Mouse (Mus musculus): Measurements from ENCODE around the gene Ly6g6c.

DNA sequence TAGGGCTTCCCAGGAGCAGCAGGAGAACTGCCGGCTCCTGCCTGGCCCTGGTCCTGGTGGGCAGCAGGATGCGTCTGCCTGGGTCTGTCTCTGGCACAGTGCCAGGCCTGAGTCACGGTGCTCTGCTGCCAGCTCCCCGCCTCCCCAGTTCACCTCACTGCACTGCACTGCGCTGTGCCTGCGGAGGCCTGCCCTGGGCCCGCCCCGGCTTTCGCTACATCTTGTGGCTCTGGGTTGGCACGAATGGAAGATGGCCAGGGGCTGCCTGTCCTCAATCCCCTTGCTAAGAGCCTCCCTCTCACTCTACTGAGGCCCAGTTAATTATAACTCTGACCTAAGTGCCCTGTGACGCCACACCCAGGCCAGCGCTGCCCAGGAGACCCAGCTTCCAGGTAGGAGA lies 48.8 kb upstream of the Ly6g6c start, which contains the start of gene Vwa7:
- no peak for TF ChIP-seq CTCF (IDR thresholded peaks at IDR 0.05; ENCODE audit: extremely low read depth, insufficient read length, insufficient replicate concordance, low read depth, low read length)
- no peak for TF ChIP-seq POLR2A (IDR thresholded peaks at IDR 0.05; ENCODE audit: low read depth, low read length)
